Mouse (Mus musculus) urinary bladder, postnatal 25 days (tissue): ENCODE measurements around the gene Tgm2.

Experiments
- DNase-seq: peaks from one replicate; pipeline ENCODE4 v3.0.0; 2022; ENCODE audit warnings: low spot score

Gene Tgm2

DNA sequence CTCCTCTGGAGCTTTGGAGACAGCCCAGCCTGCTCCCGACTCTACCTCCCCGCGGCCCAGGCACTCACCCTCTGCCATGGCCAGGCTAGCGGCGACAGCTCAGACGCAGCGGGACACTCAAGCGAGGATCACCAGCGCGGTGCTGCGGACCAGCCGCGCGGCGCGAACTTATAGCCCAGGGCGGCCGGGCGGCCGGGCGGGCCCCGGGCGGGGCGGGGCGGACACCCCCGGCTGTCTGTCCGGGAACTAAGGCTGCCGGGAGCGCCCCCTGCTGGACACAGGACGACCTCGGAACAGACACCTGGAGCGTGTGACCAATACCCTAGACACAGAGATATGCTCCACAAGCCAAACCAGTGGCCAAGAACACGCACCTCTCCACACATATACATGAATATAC, at the start of gene Tgm2:
TSS of gene Tgm2 (minus strand) at position 214 of the 400 bp plus-strand sequence.
- DNase-seq = peak; percentile 98

DNA sequence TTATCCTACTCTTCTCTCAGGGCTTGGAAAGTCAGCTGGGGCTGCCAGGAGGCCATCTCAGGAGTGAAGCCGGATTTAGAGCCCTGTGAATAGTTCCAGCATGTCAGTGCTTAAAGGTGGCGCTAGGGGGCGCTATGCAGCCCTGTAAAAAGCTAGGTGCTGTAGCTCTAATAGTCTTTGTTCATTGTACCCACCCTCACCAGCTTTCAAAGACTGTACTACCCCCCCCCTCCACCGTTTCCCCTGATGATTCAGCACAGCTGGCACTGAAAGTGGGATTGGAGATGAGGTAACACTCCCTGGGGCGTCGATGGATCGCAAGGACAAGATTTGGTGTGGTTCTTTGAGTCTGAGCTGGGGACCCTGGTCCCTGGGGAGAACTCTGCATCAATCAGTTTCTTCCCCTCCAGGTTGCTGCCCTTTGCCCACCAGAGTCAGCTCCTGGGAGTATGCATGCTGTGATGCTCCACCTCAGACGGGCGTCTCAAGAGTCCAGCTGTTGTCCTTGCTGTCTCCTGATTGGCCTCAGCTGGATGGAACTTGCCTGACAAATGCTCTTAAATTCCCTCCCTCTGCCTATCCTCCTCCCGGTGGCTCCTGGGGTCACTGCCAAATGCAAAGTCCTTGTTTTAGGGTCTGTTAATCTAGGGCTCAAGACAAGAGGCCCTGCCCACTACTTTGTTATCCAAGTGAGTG, 48.9 kb upstream of the Tgm2 start:
- peak; percentile 39 for DNase-seq

DNA sequence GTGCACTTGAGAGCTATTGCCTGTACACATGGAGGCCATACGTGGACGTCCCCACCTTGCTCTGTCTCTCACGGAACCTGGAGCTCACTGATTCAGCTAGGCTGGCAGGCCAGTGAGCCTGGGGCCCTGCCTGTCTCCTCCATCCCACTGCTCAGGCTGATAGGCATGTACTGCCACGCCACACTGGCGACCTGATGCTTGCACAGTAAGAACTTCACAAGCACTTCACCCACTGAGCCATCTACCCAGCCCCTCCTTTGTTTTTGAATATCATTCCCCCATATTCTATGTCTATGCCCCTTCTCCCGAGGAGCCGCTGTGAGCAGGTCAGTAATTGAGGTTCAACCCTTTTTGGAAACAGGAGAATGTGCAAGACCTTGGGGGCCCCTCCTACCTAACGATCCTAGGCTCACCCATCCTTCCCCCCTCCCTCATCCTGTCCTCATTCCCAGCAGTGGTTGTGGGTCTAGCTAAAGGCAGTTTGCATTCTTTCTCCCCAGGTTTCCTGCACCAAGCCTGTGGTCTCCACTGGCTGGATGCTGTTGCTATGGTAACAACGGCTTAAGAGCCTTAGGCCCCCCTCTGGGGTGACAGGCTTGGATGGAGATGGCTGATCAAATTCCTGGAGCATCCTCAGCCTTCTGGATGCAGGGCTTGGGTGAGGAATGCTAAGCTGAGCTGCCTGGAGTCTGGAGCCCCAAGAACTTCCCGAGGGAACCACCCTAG, 47.5 kb upstream of the Tgm2 start:
- DNase-seq = no peak

DNA sequence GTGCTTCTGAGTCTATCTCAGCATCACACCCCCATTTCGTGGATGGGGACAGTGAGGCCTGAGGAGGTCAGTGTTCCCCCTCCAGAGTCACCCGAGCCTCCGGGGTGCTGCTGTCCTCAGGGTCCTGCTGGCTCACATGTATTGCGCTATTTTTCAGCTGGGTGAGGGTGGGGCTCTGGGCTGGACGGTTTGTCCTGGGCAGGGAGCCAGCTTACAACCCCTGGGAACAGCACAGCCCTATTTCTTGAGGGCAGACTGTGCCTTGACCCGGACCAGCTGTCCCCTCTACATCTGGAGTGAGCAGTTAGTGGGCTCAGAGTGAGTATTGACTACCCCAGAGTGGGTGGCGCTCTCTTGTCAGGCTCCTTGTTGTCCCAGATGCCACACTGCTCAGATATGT, 44.9 kb upstream of the Tgm2 start:
- DNase-seq = no peak

DNA sequence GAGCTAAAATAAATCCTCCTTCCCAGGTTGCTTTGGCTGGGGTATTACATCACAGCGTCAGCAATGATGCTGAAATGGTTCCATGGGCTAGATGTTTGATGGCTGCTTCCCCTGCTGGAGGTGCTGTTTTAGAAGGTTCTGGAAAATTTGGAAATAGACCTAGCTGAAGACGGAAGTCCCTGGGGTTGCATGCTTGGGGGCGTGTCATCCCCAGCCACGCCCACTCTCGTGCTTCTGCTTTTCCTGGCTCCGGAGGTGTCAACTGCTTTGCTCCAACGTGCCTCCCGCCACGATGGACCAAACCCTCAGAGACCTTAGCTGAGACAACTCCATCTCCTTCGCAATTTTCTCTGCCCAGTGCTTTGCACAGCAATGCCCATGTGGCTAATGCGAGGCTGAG, 43.2 kb upstream of the Tgm2 start:
- DNase-seq = no peak

DNA sequence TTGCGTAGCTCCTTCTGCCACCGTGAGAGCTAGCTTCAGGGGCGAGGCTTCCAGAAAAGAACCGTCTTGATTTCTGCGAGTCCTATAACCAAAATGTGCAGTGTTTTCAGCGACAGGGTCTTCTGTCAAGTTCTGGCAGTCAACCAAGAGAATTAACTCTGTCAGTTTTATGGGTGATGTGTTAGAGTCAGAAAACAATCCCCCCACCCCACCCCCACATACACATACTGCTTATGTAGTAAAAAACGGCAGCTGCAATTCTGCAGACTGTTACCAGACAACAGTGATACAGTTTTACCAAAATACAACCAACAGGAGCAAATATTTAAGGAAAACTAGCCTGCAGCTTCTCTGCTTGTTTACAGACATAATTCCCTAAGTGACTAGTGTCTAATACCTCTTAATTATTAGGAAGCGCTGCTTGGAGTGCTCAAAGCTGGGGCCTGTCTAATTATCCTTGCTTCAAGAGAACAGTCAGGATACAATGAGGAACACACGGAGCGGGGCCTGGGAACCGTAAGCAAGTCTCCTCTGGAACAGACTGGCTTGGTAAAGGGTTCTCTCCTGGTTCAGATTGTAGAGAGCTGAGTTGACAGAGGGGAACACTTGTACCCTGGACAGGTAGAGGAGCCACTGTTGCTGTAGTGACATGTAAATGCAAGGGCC, 40.1 kb upstream of the Tgm2 start:
- no peak for DNase-seq

DNA sequence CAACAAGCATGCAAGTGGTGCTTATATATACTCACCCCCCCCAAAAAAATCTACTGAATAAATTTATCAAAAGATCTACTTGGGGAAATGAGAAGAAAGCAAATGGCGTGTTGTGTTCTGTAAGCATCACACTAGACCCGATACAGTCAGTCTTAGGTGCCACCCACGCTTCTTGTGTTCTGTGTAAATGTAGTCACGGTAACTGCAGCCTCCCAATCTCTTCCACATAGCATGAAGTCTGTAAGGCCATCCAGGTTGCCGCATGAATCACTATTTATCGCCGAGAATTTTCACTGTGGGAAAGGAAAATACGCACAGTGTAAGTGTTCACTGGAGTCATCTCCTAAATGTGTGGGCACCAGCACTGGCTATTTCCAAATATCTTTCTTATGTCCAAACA, 37.0 kb upstream of the Tgm2 start:
- DNase-seq = no peak

DNA sequence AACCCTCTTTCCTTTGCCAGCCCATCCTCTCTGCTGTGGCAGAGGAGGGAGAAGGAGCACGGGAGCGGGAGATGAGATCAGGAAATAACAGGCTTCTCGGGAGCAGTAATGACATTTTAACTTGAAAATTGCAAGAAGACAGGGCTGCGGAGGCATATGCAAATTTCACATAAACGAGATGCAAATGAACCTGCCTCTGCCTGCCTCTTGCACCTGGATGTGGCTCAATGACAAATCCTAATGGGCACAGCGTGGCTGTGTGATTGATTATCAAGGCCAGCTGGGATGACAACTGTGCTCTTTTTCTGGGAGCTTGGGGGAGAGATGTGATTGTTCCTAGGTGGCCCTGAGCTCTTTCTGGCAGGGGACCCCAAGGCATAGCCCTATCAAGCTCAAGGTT, 35.7 kb upstream of the Tgm2 start:
- DNase-seq = no peak

DNA sequence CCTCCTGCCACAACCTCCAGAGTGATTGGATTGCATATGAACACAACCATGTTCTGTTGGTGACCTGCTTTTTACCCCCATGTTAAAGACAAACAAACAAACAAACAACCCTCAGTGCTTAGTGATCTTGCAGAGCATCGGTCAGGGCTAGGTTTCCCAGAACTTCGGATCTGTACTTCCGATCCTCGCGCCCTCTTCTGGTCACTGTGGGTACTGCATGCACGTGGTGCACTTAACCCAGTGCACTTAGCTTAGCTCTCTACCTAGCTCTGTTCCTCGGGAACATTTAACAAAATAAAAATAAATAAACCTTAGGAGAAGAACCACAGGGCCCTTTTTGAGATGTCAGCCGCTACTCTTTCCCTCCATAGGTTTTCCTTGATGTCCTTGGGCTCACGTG, 34.6 kb upstream of the Tgm2 start:
- DNase-seq = peak; percentile 56

DNA sequence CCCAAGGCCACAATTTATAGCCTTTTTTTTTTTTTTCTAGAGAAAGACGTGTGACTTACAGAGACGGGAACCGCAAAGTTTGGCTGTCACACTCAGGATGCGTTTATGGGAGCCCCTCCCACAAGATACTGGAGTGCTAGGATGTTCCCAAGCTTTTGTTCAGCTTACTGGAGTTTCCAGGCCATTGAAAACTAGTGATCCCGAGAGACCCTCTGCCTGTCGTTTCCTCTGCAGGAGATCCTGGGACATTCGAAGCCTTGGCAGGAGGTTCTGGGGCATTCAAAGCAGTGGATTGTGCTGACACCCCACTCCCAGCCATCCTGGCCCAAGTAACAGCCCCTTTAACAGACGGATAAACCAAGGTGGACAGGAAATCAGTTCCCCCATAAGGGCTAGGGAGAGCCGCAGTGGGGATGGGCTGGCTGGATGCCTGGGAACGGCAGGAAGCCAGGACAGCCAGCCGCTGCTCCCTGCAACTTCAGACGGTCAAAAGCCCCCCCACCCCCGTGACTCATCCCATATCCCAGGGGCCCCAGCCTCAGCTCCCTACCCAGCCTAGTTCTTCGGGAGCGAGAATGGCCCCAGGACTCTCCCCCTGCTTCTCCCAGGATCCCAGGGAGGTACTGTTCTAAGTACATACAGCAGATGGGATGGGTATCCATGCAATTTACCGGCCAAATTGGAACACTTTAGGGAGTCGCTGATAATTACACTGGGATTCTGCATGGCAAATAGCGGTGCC, 33.3 kb upstream of the Tgm2 start:
- DNase-seq = no peak

DNA sequence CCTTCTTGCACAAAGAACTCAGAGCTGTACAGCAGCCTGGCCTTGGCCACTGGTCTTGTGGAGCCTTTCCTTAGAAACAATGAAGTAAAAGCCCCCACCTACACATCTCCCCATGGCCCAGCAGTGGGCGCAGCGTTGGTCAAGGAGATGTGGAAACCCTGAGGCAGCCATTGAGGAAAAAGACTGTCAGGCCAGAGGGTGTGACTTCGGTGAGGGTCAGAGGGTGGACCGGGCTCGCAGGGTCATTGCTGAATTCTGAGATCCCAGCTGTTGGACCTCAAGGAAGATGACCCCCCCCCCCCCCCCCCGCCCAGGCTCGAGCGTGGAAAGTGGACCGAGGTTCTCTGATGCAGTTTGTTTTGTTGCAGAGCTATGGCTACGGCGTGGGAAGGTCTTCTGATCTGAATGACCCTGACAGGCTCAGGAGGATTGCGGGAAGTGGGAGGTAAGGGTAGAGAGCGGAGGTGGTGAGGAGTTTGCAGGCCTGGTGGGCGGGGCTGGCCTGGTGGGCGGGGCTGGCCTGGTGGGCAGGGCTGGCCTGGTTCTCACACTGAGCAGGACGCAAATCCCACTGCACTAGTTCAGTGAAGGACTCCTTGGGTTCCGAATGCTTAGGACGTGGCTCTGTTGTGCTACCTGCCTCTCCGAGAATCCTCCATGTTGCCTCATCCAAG, 32.6 kb upstream of the Tgm2 start:
- DNase-seq = peak; percentile 76

DNA sequence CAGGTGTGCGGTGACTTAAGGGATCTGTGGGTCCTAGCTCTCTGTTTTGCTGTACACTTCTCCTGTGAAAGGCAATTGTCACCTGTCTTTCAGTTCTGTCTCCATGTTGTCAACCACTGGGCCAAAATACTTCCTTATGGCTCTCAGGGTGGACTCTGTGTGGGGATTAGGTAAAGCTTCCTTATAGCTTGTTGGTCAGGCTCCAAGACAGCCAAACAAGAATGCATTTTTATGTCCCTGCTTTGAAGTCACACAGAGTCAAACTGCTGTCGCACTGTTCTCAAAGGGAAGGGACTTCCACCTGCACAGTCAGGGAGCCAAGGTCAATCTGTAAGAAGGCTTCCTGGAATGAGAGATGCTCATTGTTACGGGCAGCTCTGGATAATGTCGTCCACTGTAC, 31.9 kb upstream of the Tgm2 start:
- DNase-seq = no peak

DNA sequence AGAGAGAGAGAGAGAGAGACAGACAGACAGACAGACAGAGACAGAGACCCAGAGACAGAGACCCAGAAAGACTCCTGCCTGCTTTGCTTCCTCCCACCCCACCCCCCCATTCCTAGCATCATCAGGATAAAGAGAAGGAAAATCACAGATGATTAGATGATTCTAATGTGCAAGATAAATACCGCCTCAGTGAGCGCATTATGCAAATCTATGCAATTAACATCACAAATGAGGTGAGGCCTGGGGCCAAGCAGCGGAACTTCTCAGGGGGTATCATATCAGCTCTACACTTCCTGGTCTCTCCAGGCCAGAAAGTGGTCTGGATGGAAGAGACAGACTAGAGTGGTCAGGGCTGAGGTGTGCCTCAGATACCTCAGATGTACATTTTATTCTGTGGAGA, 31.3 kb upstream of the Tgm2 start:
- no peak for DNase-seq

DNA sequence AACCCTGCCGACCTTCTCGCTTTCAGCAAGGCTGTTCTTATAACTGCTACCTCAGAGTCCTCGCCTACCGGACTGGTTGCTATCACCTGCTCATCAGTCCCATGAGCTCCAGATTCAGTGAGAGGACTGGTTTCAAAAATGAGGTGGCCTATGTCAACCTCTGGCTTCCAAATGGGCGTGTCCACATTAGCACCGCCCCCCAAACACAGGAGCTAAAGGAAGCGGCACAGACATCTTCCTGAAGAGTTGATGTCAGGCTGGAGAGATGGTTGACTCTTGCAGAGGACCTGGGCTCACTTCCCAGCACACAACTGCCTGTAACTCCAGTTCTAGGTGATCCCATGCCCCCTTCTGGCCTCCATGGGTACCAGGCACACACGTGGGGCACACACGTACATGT, 30.5 kb upstream of the Tgm2 start:
- no peak for DNase-seq

DNA sequence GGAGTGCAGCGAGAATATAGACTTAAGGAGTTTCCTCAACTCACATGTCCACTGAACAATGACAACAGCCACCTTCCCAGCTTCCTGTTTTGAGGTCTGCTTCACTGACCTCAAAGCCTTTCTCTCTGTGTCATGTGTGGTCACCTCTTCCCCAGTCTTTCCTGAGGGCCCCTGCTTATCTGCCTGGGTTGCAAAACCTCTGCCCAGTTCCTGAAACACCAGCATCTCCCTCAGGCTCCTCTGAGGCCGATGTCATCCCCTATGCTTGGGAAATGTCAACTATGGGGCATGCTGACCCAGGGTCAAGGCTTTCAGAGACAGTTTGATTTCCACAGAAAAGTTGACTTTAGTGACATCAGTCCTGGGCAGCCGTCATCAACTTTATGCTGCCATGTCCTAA, 29.2 kb upstream of the Tgm2 start:
- DNase-seq = no peak

DNA sequence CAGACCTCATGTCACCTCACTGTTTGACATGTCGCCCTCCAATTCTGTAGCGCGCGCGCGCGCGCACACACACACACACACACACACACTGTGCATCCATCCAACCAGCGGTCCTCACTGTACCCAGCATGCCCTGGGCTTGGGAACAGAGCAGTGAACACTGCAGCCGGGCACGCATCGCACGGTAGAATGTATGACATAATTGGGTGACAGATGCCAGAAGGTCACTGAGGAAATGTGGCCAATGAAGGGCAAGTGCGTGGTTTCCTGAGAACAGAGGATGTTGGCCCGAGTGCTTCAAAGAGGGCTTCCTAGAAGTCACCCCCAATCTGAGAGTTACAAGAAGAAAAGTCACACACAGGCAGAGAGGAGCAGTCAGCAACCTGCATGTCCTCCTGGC, 28.7 kb upstream of the Tgm2 start:
- no peak for DNase-seq

DNA sequence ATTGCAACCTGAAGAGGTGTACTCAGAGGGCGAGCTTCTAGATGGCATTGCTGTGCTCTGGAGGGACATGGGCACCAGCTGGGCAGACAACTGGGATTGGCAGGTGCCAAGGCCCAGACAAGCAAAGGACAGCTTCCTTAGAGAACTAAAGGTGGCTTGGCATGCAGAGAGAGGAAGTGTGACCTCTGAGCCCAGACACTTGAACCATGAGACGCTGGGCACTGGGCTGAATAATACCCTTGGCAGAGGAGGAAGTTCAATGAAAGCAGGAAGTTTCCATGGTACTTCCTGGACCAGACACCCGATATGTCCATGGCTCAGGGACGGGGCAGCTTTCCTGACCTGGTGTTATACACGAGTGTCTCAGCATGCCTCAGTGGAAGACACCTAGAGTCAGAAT, 28.2 kb upstream of the Tgm2 start:
- no peak for DNase-seq

DNA sequence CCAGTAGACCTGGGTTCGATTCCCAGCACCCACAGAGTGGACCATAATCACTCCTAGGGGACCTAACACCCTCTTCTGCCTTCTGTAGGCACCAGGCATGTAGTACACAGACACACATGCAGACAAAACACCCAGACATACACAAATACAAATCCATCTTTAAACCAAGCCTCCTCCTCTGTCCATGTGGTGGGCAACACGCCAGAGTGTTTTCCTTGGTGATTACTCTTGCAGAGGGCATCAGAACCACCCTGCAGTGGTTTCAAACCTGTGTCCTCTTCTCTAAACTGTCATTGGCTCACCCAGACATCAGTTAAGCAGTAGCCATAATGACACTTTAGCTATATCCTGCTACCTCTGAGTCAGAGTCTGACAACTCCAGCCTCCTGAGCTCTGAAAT, 24.2 kb upstream of the Tgm2 start:
- no peak for DNase-seq

DNA sequence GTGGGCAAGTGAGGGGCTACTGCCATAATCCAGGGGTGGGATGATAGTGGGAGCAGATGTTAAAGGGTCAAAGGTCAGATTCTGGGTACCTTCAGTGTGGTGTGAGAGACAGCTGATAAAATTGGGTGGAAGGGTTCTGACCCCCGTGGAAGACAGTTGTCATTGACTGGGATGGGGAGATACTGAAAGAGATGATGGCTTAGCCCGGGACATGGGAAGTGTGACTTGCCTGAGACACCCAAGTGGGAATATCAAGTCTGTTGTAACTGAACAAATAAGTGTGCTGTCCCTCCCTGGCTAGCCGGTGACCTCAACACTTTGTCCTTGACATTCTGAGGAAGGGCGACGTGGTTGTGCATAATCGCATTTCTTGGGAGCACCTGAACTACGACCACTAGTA, 23.5 kb upstream of the Tgm2 start:
- no peak for DNase-seq

DNA sequence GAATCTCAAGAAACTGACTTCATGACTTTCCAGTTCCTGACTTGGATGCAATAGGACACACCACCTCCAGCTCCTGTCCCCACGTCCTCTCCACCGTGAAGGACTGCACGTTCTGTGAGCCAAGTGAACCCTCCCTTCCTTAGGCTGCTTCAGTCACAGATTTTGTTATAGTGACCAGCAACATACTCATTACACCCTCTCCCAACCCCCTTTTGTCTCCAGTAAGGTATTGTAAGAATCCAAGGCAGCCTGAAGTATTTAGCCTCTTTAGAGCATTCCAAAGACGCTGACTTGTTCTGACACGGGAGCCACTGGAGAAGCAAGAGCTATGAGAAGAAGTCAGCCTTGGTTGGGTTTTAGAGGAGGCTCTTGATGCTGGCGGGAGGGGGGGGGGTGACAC, 23.1 kb upstream of the Tgm2 start:
- no peak for DNase-seq

DNA sequence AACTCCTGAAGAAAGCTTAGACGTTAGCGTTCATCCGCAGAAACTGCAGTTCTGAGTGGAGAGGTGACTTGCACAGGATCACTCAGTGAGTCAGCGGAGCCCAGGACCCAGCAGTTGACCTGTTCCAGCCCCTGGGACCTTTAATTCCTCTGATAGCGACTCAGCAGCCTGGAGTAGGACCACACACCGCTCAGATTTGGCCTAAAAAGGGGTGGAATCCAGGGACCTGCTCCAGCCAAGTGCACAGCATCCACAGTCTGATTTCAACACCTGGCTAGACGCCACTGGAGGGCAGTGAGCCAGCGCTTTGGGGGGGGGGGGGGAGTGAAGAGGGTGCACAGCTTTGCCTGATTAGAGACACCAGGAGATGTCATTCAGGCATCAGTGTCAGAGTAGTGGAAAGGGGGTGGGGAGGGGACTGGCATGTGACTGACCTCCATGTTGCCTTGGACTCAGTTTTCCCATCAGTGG, 22.5 kb upstream of the Tgm2 start:
- peak; percentile 49 for DNase-seq
